Mouse (Mus musculus) olfactory bulb, adult 2 months (tissue): ENCODE data around the gene Psmd8.

Experiments used
- CTCF ChIP-seq: fragments of 200-500 bp; IDR thresholded peaks from 2 replicates; pipeline ENCODE4 v1.5.1; 2012; ENCODE audit warnings: low read depth, mild to moderate bottlenecking, low read length, moderate library complexity; ENCODE audit not compliant: insufficient read depth
- POLR2A ChIP-seq: fragments of 200-500 bp; IDR thresholded peaks from 2 replicates; pipeline ENCODE4 v1.6.1; 2012; ENCODE audit warnings: mild to moderate bottlenecking, low read depth, low read length, moderate library complexity; ENCODE audit not compliant: insufficient read depth

DNA sequence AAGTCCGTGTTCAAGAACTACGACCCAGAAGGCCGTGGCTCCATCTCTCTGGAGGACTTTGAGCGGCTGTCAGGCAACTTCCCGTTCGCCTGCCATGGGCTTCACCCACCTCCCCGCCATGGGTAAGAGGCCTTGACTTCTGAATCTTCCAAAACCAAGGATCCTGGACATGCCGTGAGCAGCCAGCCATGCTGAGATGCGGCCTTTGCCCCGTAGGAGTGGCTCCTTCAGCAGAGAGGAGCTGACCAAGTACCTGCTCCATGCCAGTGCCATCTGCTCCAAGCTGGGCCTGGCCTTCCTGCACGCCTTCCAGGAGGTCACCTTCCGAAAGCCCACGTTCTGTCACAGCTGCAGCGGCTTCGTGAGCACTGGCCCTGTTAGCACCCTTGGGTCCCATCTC lies 31.7 kb downstream of the Psmd8 start:
- TF ChIP-seq CTCF (no peak), POLR2A (no peak)
